ENCODE assay signal across 21 mouse cellular contexts in genomic region chr1:24698146-24698880, GRCm38 (mm10).
"Had no signal": no experiment of that assay in that cellular context is flagged by ENCODE, and none has a peak within 500 bp of the region (broad histone marks: within the 10 kb centered on the region; RNA-seq: fewer than 3 reads in every experiment).

No protein-coding gene starts in this region.

- ATAC-seq: inflammation-experienced regulatory T-cells, adult 6 months; midbrain, embryonic 13.5 days; midbrain, embryonic 16.5 days had no signal

- H3K4me2 ChIP-seq: lung, embryonic 15.5 days; midbrain, embryonic 13.5 days; neural tube, embryonic 13.5 days had no signal

- H3K9ac ChIP-seq: liver, embryonic 14.5 days; lung, embryonic 15.5 days; midbrain, embryonic 13.5 days; neural tube, embryonic 13.5 days; stomach, embryonic 15.5 days had no signal

- DNase-seq: kidney, adult 2 months; kidney, postnatal 10 days; kidney, postnatal 36 days; layer of hippocampus, postnatal 36 days; lung, adult 18-20 months; lung, postnatal 10 days; lung, postnatal 36 days; retina, postnatal 1 day; right cerebral cortex, postnatal 25 days; spleen, adult 18-20 months; thymus, postnatal 25 days had no signal

- H3K27ac ChIP-seq: left cerebral cortex, adult 2 months; liver, embryonic 14.5 days; lung, embryonic 15.5 days; midbrain, embryonic 13.5 days; neural tube, embryonic 13.5 days; stomach, embryonic 15.5 days had no signal

- H3K27me3 ChIP-seq: lung, embryonic 15.5 days; megakaryocyte, embryonic 14.5 days; midbrain, embryonic 13.5 days; neural tube, embryonic 13.5 days; stomach, embryonic 15.5 days had no signal

- H3K9me3 ChIP-seq: lung, embryonic 15.5 days; megakaryocyte, embryonic 14.5 days; midbrain, embryonic 13.5 days; neural tube, embryonic 13.5 days; stomach, embryonic 15.5 days had no signal

- H3K36me3 ChIP-seq: lung, embryonic 15.5 days; stomach, embryonic 15.5 days had no signal

- H3K4me3 ChIP-seq: left cerebral cortex, adult 2 months; lung, embryonic 15.5 days; midbrain, embryonic 13.5 days; myocyte; neural tube, embryonic 13.5 days; stomach, embryonic 15.5 days had no signal
